Mouse (Mus musculus) brain, adult 2 months (tissue): Measurements from ENCODE around the gene Pidd1.
"Not testable (repeated sequence)": the region's sequence is repeated elsewhere in the genome, so short reads cannot be mapped to it uniquely, and the experiment has no call there.

Experiments
- DNase-seq: peaks from one replicate; pipeline ENCODE4 v3.0.0; 2011; ENCODE audit warnings: low read depth, low spot score

The Pidd1 gene

DNA sequence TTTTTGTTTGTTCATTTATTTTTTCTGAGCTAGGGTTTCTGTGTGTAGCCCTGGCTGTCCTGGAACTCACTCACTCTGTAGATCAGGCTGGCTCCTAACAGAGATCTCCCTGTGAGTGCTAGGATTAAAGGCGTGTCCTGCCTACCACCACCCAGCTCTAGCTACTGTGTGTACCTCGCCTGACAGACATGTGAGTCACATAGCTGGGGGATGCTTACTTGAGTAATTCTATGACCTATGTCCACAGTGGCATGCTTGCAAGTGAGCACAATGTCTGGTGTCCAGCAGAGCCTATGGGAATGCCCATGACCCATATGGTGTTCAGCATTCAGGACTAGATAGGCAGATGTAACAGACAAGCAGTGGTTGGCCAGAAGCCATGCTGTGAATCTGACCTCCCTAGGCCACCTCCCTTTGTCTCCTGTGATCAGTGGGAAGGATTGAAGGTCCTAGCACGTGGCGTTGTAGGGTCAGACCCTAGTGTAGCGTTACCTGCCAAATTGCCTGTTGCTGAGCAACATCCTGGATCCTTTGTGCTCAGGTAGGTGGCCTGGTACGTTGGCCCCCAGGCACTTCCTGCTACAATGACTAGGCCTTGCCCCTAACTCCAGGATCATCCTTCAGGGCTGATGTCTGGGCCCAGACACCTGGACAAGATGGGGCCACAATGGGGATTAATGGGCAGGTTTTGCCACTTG is 27.5 kb downstream of the Pidd1 start:
- no peak for DNase-seq

DNA sequence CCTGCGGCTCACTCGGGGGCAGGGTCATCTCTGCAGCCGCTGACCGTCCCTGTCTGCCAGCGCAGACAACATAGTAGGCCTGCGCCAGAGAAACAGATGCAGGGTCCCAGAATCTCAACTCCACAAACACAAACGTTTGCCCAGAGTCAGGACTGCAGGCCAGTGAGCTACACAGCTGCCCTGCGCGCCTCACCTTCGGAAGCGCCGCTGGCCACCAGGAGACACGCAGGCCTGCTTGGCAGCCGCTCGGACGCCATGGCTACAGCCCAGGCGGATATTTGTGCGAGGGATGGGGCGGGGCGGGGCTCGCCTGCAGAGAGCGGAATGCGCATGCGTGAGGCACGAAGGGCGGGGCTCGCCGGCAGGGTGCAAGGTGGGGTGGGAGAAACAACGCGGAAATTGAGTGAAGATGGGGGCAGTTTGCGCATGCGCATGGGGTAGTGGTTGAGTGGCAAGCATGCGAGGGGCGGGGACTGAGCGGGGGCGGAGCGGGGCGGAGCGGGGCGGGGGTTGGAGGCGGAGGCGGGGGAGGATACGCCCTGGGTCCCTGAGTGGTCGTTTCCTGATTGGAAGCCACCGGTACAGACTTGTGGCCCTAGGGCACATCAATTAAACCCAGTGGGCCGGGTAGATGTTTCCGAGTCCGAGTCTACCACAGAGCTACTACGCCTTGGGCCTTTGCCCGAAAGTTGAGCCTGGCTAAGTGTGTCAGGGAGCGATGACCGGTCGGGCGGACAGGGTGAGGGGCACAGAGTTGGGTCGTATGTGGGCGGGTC is 29.8 kb downstream of the Pidd1 start, which contains the start of gene Gatd1:
Gatd1 (minus strand) TSS at position 328 of the 776 bp plus-strand sequence.
- peak; percentile 99 for DNase-seq

- DNase-seq: peak; percentile 26
Measured at GRCm38 (mm10) chr7:141413331-141413730, 30.5 kb downstream of the Pidd1 start.

DNA sequence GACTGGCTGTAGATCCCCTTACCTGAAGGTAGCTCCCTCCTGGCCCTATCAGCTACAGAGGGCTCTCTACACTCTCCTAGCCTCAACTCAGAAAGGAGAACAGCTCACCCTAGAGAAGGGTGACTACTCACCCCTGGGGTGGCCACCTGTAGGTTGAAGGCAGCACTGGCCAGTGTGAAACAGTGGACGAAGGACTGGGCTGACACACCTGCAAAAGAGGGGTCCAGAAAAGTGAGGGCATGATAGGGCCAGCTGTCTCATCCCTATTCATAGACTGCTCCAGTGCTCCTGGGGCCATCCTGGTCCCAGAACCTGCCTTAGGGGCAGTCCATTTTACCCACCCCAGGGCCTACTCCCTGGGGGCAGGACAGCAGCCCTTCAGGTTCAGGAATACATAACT is 32.2 kb downstream of the Pidd1 start:
- no peak for DNase-seq

DNA sequence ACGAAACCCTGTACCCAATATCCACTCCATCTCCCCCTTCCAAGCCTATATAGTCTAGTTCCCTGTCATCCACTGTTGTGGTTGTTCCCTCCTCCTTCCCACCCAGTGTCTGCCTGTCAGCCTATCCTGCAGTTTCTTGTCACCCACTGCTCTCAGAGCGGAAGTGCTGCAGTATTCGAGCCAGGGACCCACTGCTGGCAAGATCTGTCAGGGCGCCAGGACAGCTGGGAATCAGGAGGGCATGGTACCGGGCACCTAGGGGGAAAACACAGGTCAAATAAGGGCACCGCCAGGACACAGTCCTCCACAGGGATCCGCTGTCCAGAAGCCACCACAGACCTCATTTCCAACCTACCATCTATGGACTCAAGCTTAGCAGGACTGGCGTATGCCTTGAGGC is 33.2 kb downstream of the Pidd1 start:
- DNase-seq: peak; percentile 15

- DNase-seq: peak; percentile 95
Measured at GRCm38 (mm10) chr7:141408833-141409232, 35.0 kb downstream of the Pidd1 start.

DNA sequence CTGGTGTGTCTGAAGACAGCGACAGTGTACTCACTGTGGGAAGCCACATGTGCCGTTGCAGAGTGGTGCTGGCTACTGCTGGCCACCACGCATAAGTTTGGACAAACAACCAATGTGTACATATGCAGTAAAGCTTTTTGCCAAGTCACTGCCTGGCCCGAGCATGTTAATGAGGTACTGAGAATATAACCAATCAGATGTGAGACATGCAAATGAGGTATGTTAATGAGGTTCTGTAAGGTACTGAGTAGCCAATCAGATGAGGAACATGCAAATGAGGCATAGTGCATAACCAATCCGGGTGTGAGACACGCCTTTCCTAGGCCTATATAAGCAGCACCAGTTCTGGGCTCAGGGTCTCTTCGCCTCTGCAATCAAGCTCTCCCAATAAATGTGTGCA is 36.2 kb downstream of the Pidd1 start:
- DNase-seq: not testable (repeated sequence)

GRCm38 (mm10) chr7:141405466-141405865 is 38.4 kb downstream of the Pidd1 start:
- DNase-seq: no peak

DNA sequence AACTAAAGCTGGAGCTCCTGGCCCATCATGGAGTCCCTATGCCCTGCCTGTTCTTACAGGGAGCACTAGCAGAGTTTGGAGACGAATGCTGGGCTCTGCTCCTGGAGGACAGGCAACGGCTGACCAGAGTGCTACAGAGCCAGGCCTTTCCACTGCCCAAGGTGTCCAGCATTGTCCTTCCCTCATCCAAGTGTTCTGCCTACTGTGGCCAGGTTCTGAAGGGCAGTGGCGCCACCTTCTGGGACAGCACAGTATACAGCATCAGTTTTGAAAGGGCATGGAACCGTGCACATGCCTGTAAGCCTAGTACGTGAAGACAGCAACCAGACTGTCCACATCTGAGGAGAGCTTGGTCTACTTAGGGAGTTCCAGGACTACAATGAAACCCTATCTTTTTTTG is 40.5 kb downstream of the Pidd1 start:
- DNase-seq: peak; percentile 84

- DNase-seq: no peak
Measured at GRCm38 (mm10) chr7:141395348-141395747, 48.5 kb downstream of the Pidd1 start.

DNA sequence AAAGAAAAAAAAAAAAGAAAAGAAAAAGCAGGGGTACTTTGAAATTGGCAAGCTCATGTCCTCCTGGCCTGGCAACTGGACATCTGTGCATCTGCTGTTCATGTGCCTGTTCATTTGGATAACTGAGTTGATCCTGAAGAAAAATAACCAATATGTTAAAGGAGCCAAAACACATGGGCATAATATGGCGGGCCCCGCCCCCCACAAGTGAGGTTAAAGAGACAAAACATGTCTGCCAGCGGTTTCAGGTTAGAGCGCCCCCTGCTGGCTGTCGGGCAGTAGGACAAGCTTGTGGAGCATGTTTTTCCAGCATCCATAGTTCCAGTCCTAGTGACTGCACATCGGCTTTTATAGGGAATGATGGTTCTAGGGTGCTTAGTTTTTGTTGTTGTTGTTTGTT is 49.1 kb downstream of the Pidd1 start:
- peak; percentile 62 for DNase-seq

GRCm38 (mm10) chr7:141394158-141394557 is 49.7 kb downstream of the Pidd1 start:
- DNase-seq: no peak

DNA sequence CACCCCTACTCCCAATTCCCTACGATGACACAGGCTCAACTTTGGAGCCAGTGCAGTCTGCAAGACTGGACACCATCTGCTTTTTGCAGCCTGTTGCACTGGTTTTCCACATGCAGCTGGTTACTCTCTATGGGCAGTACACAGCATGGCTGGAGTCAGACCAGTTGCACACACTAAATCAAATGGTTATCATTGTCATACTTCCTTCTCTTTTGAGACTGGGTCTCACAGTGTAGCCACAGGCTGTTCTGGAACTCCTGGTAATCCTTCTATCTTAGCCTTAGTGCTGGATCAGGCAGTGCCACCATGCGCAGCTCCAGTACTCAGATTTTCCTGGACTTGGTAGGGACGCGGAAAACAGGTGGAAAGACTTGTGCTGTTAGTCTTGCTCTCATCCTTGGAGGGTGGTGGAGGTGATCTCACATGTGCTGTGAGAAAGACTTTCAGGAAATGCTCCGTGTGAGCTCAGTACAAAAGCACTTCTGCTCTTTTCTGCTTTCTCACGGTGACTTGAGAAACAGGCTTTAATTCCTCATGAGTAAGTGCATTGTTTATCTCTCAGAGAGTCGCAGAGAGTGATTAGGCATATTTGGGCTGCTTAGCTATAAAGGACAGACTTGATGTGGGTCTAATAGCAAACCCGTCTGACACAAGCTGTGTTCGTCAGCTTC is 51.1 kb downstream of the Pidd1 start:
- DNase-seq: peak; percentile 35

DNA sequence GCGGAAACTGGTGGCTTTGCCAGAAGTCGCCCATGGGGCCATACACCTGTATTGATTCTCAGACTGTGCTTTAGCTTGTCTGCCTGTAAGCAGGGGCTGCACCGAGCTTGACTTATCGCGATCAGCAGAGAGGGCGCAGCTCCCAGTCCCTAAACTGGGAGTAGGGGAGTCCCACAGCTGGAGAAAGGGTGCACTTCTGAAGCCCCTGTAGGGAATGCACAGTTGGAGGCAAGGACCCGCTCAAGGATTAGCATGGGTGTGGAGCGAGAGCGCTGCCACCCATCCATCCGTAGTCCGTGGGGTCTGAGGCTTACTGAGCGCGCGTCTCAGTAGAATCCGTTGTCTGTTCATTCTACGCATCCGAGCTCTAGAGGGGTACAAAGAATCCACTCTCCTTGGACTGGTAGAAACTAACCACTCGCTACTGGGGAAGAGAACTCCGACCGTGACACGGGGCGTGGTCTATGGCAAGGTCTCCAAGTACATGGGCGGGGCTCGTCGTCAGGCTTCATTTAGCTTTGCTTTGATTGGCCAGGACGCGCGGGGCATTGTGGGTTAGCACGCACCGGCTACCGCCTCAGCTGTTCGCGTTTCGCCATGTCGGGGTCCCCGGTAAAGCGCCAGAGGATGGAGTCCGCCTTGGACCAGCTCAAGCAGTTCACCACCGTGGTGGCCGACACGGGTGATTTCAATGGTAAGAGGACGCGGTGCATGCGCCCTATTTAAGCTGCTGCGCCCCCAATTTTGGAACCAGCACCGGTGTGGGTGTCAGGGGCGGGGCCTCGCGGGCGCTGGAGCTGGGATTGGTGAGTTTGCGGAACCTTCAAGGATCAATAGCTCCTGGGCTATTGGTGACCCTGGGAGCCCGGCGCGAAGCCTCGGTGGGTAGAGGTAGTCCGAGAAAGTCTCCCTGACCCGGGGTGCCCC is 51.9 kb downstream of the Pidd1 start, which contains the start of gene Taldo1:
Taldo1 (plus strand) TSS at position 575 of the 927 bp plus-strand sequence.
- DNase-seq: peak; percentile 97

DNA sequence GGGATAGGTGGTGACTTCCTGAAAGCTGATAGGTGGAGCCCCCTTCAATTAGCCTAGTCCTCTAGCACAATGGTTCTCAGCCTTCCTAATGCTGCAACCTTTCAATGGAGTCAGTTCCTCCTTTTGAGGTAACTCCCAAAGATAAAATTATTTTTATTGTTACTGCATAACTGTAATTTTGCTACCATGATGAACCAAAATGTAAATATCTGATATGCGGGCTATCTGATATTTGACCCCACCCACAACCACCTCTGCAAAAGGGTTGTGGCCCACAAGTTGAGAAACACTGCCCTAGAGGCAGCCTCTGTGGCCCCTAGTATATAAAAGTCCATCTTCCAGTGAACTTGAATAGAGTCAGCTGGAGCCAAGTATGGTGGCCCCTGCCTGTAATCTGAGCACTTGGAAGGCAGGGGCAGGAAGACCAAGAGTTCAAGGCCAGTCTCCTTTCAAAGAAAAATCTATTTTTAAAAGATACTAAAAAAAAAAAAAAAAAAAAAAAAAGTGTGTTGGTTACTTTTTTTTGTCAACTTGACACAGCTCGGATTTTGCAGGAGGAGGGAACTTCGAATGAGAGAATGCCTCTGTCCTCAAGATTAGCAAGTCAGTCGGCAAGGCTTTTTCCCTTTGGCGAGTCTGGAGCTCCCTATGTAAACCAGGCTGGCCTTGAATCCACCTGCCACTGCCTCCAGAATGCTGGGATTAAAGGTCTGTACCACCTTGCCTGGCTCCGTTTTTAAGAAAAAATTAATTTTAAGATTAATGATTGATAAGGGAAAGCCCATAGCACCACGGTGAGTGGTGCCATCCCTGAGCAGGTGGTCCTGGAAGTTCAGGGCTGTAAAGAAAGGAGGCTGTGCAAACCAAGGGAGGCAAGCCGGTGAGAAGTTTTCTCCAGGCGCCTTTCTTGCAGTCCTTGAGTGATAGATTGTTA is 53.2 kb downstream of the Pidd1 start:
- no peak for DNase-seq

DNA sequence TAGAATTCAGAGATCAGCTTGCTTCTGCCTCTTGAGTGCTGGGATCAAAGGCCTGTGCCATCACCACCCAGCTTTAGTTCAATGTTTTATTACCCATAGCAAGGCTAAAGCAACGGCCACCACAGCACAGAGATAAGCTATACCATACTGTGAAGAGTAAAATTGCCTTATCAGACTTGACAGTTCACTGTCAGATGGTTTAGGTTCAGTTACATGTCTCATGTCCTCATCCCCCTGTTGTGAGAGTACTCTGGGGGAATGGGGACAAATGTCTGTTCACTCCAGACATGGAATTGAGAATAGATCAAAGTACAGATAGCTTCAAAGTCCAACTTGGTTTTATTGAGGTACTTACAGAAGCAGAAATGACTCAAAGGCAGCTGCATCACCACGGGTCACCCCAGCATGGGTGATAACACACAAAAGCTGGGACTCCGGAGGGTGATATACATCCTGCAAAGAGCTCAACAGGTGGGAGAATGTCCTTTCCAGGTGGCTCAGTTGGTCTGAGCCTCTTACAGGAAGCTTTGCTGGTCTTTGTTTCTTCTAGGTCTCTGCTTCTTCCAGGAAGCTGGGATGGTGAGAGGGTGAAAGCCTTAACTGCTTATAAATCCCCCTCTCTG is 55.2 kb downstream of the Pidd1 start:
- no peak for DNase-seq
